Mouse (Mus musculus): ENCODE results near the gene Vps25.

DNA sequence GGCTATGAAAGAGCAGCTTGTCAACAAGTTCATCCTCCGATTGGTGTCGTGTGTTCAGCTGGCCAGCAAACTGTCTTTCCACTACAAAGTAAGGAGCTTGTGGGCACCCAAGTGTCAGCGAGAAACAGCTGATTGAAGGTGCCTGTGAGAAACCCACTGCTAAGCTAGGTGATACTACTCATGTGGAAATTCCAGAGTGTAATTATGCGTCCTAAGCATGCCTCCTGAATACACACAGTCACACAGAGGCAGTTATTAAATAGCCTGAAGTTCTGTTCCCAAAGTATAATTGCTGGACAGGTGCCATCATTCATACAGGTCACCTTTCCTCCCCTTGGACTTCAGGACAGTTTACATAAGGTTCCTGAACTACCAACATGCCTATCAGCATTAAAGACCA lies 30.3 kb downstream of the Vps25 start:
- TF ChIP-seq POLR2A (IDR thresholded peaks at IDR 0.05; ENCODE audit: low read depth, low read length), result no peak
- no peak for TF ChIP-seq CTCF (conservative IDR thresholded peaks at IDR 0.05 in 1 of 2, IDR thresholded peaks at IDR 0.05 in 1 of 2; ENCODE audit: low read depth in 2 of 2, low read length in 2 of 2)
- no peak for TF ChIP-seq NELFE (IDR thresholded peaks at IDR 0.05; ENCODE audit: low read depth, low read length)
- no peak for TF ChIP-seq USF1 (IDR thresholded peaks at IDR 0.05; ENCODE audit: low read depth, low read length)
- no peak for TF ChIP-seq RAD21 (IDR thresholded peaks at IDR 0.05; ENCODE audit: low read depth, low read length)
- no peak for TF ChIP-seq MYC (IDR thresholded peaks at IDR 0.05; ENCODE audit: low read depth, low read length)
- TF ChIP-seq EP300 (IDR thresholded peaks at IDR 0.05; ENCODE audit: low read length), result no peak

All from CH12.LX (cell line).